Mouse (Mus musculus): ENCODE measurements around the gene Zfp551. TPM values are rescaled to one million over a fixed set of nuclear protein-coding genes. Genes with fewer than 3 reads are reported as not detected.

The Zfp551 gene
- total RNA-seq (2021) = 1 to 10 TPM; 1.8 to 2.3 TPM
- long read RNA-seq, experiment 1 = 0 reads
- long read RNA-seq, experiment 2, partial matches to known transcripts = 0 of 3 reads
- long read RNA-seq, experiment 2, other reads (novel, unspliced or antisense) = 0 of 3 reads

DNA sequence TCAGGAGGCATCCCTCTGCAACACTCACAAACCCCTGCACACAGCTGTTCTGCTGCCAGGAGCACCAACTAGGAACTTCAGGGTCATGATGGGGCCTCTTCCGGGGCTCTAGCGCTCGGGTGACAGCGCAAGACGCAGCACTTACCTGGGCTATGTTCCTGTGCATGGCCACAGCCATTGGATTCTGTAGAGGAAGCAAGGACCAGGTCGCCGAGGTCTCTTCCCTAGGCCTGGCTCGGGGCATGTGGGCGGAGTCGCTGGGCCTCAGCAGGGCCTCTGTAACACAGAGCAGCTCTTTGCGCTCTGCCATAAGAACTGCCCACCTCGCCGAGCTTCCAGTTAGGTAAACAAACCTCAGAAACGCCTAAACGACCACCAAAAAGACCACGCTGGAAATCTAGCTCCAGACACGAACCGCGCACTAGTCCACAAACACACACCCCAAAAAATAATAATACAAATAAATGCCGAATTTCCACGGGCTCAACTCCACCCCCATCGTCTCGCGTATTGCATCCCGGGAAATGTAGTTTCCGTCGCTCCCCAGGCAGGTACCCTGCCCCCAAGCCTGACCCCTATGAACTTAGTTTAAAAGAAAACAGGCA lies at the start of gene Zfp551:
Gene Zfp551 (minus strand): TSS at position 507 of the 605 bp plus-strand sequence.
- peak; percentile 65 to 75 for DNase-seq

DNA sequence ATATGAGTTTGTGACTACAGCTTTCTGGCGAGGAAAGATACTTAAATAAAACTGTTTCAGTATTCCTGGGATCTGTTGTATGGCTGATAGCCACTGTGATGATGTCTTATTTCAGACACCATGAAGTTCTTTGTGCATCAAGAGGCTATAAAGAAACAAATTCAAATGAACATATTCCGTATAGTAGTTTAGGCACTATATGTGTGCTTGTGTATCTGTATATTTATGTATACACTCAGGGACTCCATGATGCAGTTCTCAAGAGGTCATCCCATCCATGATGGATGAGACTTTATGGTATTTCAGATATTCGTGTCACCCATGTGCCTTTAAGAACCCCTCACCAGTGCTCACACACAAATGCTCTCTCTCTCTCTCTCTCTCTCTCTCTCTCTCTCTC lies 304 bp upstream of the Zfp551 start:
- no peak for DNase-seq

DNA sequence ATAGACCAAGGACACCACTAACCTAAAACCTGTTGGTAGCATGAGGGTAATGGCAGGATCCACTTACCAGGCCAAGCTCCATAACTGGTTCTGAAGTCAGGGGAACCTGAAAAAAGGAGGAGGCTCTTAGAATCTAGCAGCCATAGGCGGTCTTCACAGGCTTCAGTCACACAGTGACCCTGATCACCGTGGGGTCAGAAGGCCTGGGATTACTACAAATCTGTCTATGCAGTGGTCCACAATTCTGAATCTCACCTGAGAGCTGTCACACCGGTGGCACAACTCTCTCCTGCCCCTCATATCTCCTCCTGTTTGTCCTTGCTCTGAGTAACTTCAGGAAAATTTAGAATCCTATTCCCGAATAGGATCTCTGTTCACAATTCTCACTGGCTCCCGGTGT lies 810 bp downstream of the Zfp551 start:
- no peak for DNase-seq

DNA sequence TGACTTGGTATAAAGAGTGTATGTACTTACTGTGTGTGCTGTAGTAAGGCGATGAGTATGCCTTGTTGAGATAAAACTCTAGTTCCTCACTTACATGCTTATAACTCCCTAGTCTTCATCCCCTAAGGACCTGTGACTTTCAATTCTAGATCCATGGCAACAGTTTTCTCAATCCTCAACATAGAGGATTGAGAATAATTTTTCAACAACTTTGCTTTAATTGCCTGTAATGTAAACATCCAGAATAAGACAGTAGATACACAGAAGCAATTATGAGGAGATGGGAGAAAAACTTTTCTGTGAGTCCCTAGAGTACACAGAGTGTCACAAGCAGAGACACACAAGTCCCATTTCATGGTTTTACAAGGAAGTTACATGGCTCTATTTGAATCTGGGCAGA lies 53.4 kb downstream of the Zfp551 start, which contains the start of gene Vmn1r84:
Gene Vmn1r84 (minus strand): TSS at position 101 of the 400 bp plus-strand sequence.
- DNase-seq = no peak

Other genes with a start within 250 kb of the Zfp551 start
- not detected for gene Vmn1r80, start 233.5 kb downstream of the Zfp551 start, total RNA-seq (2021)
- not detected for gene Vmn1r81, start 154.5 kb downstream of the Zfp551 start, total RNA-seq (2021)
- gene Vmn1r82, start 122.3 kb downstream of the Zfp551 start, total RNA-seq (2021) = not detected
- gene Vmn1r83, start 93.3 kb downstream of the Zfp551 start, total RNA-seq (2021) = not detected
- not detected for gene Vmn1r84, start 53.5 kb downstream of the Zfp551 start, total RNA-seq (2021)
- gene Zfp606, start 55.5 kb upstream of the Zfp551 start, total RNA-seq (2021) = 1 to 10 TPM; 6.9 to 7.2 TPM
- not detected for gene 2900092C05Rik, start 89.8 kb upstream of the Zfp551 start, total RNA-seq (2021)
- not detected for gene Vmn2r53, start 186.0 kb upstream of the Zfp551 start, total RNA-seq (2021)
- not detected for gene Vmn2r54, start 217.6 kb upstream of the Zfp551 start, total RNA-seq (2021)